Mouse (Mus musculus) effector memory CD4-positive, alpha-beta T cell, adult 7 months (primary cell): ENCODE data around the gene Gm47289. TPM values are rescaled to one million over a fixed set of nuclear protein-coding genes. Genes with fewer than 3 reads are reported as not detected.

Experiments used
- polyA plus RNA-seq: library from polyadenylated mRNA; unstranded; fragments of 100-300 nt; shearing (Covaris generic); gene quantifications from one replicate; pipeline ENCODE4 v1.2.1, GENCODE M21; 2017

Gm47289 gene
- polyA plus RNA-seq, result not detected

GRCm38 (mm10) chr9:119158861-119159260 lies at the start of gene Gm47289:
Gene Gm47289, plus strand, starts transcription at chr9:119159161.

GRCm38 (mm10) chr9:119156278-119157201 lies 2.4 kb upstream of the Gm47289 start, which contains the start of gene Acaa1b:
Gene Acaa1b, minus strand, starts transcription at chr9:119157093.

GRCm38 (mm10) chr9:119208998-119209397 lies 50.0 kb downstream of the Gm47289 start, which contains the start of gene Slc22a13:
Gene Slc22a13, minus strand, starts transcription at chr9:119209098.

Other genes with a start within 250 kb of the Gm47289 start
- 0.24 TPM for gene Ctdspl, start 232.7 kb upstream of the Gm47289 start, polyA plus RNA-seq
- not detected for gene Vill, start 106.4 kb upstream of the Gm47289 start, polyA plus RNA-seq
- 4.6 TPM for gene Plcd1, start 65.7 kb upstream of the Gm47289 start, polyA plus RNA-seq
- gene Dlec1, start 56.7 kb upstream of the Gm47289 start, polyA plus RNA-seq, result 0.98 TPM
- gene Acaa1b, start 2.1 kb upstream of the Gm47289 start, polyA plus RNA-seq, result 0.54 TPM
- gene Slc22a13, start 49.9 kb downstream of the Gm47289 start, polyA plus RNA-seq, result 0.63 TPM
- 37.2 TPM for gene Oxsr1, start 163.3 kb downstream of the Gm47289 start, polyA plus RNA-seq
- gene Acaa1a, start 180.5 kb downstream of the Gm47289 start, polyA plus RNA-seq, result 82.9 TPM
- gene Myd88, start 182.2 kb downstream of the Gm47289 start, polyA plus RNA-seq, result 61.7 TPM
- gene Xylb, start 198.2 kb downstream of the Gm47289 start, polyA plus RNA-seq, result not detected
- gene Slc22a14, start 206.4 kb downstream of the Gm47289 start, polyA plus RNA-seq, result not detected
- gene Acvr2b, start 243.0 kb downstream of the Gm47289 start, polyA plus RNA-seq, result not detected